Mouse (Mus musculus) brain, embryonic 14.5 days (tissue): ENCODE results near the gene Mxi1.

Experiments
- CTCF ChIP-seq: fragments of 200-500 bp; IDR thresholded peaks from 2 replicates; pipeline ENCODE4 v1.5.1; 2012; ENCODE audit warnings: inconsistent platforms, mild to moderate bottlenecking, moderate library complexity, borderline replicate concordance; ENCODE audit not compliant: insufficient read depth, insufficient read length; ENCODE audit errors: extremely low read depth
- POLR2A ChIP-seq: fragments of 200-500 bp; IDR thresholded peaks from 2 replicates; pipeline ENCODE4 v1.6.1; 2012; ENCODE audit warnings: mild to moderate bottlenecking, inconsistent platforms, borderline replicate concordance; ENCODE audit not compliant: poor library complexity, insufficient read depth, insufficient read length, severe bottlenecking; ENCODE audit errors: extremely low read depth

DNA sequence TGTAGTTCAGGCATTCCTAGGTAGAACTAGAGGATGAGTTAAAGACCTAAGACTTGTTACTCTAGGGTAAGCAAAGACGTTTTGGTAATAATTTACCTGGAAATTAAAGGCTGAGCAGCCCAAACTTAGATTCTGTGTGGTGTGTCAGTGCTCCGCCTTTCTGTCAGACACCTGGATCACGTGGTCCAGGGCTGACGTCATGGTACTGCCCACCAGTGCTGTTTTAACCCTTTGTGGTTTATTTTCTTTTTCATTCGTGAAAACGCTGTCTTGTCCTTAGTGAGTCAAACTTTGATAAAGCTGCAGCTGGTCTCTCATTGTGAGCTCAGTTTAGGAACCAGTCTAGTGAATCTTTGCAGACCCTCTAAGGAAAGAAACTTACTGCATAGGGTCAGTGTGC, 30.1 kb downstream of the Mxi1 start:
- TF ChIP-seq POLR2A: no peak
- no peak for TF ChIP-seq CTCF
